Mouse (Mus musculus) T-helper 17 cell (primary cell): Measurements from ENCODE around the gene Alkbh5.
"Not testable (repeated sequence)": the region's sequence is repeated elsewhere in the genome, so short reads cannot be mapped to it uniquely, and the experiment has no call there.

Experiments used
- in situ Hi-C, 2 experiments: fragments of 300-600 bp; cut with MboI, MseI; formaldehyde crosslinking; loops; 1 replicate in 1 of 2; 2 replicates in 1 of 2; pipeline ENCODE4 v1.15.1; 2025; ENCODE audit warnings: high pct_unique_total_duplicates in 2 of 2

Gene Alkbh5

DNA sequence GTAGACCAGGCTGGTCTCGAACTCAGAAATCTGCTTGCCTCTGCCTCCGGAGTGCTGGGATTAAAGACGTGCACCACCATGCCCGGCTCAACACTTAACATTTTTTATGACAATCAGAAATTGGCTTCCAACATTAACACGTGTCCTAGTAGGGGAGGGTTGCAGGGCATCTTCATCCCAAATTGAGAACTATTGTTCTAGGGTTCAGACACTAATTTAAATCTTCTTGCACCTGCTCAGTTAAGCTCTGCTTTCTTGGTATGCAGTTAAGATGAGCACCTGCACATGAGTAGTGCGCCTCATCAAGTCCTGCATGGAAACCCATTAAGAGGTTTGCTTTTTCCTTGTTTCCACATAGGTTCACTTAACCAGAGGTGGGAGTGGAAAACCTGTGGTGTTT lies 5.7 kb downstream of the Alkbh5 start:
- in situ Hi-C loops: no loop called here

DNA sequence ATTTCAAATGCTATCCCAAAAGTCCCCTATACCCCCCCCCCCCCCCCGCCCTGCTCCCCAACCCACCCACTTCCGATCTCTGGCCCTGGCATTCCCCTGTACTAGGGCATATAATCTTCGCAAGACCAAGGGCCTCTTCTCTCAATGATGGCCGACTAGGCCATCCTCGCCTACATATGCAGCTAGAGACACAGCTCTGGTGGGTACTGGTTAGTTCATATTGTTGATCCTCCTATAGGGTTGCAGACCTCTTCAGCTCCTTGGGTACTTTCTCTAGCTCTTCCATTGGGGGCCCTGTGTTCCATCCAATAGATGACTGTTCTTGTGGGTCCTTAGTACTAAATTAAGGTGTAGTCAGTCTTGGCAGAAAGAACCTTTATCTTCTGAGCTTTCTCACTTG lies 7.0 kb downstream of the Alkbh5 start:
- in situ Hi-C loops: not testable (repeated sequence)

DNA sequence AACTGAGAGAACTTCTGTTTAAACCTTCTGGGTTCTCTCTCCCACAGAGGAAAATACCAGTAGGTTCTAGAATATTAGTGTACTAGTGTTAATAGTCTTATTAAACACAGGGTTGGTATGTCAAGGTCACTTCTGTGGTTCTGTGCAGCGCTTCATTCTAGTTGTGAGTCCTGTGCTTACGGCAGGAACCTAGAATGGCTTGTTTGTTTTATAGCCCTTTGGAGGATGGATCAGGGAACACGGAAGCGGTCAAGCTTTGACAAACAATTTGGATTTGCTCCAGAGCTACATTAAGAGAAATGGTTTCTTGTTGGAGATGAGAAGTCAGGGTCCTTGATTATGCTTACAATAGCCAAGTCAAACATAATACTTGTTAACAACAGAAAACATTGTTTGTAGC lies 9.3 kb downstream of the Alkbh5 start:
- in situ Hi-C loops: no loop called here

DNA sequence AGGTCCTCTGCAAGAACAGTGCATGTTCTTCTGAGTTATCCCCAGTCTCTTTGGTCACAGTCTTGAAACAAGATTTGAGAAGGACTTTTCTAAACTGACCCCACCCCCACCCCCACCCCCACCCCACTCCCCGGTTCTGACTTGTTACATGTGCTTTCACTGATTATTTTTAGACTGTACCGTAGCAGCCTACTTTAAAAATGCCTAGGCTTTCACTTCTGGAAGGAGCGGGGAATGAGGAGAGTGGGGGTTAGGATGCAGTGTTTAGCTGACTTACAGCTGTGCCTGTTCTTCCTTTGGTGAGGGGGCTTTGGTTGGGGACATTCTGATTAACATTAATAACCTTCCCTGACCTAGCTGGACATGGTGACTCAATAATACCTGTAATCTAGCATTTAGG lies 11.9 kb downstream of the Alkbh5 start:
- in situ Hi-C loops: no loop called here

DNA sequence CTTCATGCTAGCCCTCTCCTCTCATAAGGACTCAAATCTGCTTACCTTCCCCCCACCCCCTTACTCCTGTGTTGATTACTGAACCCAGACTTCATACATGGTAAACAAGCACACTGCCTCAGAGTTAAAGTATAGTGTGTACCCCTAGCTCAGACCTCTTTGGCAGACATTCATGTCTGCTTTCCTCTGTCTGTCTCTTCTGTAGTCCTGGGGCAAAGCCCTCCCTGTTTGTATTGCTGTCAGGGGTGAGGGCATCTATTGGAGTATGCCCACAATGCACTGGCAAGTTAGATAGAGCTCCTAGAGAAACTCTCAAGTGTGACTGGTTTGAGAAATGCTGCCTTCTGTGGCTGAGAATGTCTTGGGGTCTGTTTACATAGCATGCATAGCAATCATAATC lies 16.9 kb downstream of the Alkbh5 start:
- in situ Hi-C loops: loop anchor here in 1 of 2 experiments (5.0 kb wide), 1 partner anchor 74 kb away; no protein-coding TSS in a partner anchor

DNA sequence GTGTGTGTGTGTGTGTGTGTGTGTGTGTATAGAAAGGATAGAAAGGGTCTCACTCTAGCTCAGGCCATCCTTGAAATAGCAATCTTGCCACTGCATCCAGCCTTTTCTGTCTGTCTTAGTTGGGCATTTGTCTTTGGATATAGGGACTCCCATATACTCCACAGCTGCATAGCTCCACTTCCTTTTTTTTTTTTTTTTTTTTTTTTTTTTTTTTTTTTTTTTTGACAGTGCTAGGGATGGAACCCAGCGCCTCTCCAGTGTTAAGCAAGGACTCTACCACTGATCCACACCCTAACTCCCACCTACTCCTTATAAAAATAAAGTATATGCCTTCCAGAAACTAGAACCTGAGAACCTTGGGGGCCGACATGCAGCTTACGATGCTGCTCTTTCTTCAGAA lies 21.5 kb downstream of the Alkbh5 start:
- in situ Hi-C loops: no loop called here

DNA sequence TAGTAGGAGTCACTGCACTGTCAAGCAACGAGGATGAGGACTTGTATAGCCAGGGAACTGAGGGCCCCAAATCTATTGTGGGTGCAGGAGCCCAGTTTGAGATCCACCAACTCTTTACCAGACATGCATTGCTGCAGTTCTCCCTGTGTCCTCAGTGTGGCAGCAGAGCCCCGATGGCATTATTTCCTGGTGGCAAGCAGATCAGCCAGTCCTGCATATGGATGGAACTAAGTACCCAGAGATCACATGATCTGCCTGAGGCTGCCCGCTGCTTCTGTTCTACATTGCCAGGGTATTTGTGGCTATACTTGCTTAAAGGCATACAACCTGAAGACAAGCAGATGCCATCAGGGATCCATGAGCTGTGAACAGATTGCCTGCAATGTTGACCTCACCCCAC lies 23.2 kb downstream of the Alkbh5 start:
- in situ Hi-C loops: no loop called here

DNA sequence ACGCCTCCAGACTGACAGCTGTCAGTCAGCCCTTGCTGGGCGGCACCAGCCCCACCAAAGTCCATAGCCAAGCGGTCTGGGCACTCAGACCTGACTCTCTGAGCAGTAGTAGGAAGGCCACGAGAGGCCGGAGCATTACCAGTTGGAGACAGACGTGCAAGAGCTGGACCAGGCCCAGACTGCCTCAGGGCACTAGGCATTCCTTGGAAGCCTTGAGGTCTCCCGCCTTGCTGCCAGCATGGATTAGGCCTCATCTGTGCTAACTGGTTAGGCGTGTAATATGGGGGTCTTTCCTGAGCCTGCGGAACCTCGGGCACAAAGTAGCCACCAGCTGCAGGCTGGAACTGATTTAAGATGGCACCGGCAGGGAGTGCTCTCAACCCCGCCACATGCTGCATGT lies 37.8 kb downstream of the Alkbh5 start:
- in situ Hi-C loops: loop anchor here in 1 of 2 experiments (5.0 kb wide), 1 partner anchor 108 kb away; no protein-coding TSS in a partner anchor
